Mouse (Mus musculus) right cerebral cortex, postnatal 4 days (tissue): ENCODE results near the gene Atp2b1.
A peak's percentile ranks its signal among the peaks of the same experiment; 100 is the strongest.

Source experiments
- DNase-seq: peaks from one replicate; pipeline ENCODE4 v3.0.0-alpha.2; 2022

Gene Atp2b1

GRCm38 (mm10) chr10:98913961-98914809 lies at the start of gene Atp2b1:
Gene Atp2b1, plus strand, starts transcription at chr10:98914406.
- DNase-seq, result peak; percentile 93

- no peak for DNase-seq
Measured at GRCm38 (mm10) chr10:98864851-98865250, 49.4 kb upstream of the Atp2b1 start.

- no peak for DNase-seq
Measured at GRCm38 (mm10) chr10:98866836-98867370, 47.3 kb upstream of the Atp2b1 start.

- DNase-seq, result no peak
Measured at GRCm38 (mm10) chr10:98868351-98868908, 45.8 kb upstream of the Atp2b1 start.

- no peak for DNase-seq
Measured at GRCm38 (mm10) chr10:98877855-98878254, 36.4 kb upstream of the Atp2b1 start.

GRCm38 (mm10) chr10:98878636-98879035 lies 35.6 kb upstream of the Atp2b1 start:
- DNase-seq, result no peak

- no peak for DNase-seq
Measured at GRCm38 (mm10) chr10:98880057-98880456, 34.1 kb upstream of the Atp2b1 start.

- DNase-seq, result no peak
Measured at GRCm38 (mm10) chr10:98880711-98881110, 33.5 kb upstream of the Atp2b1 start.

GRCm38 (mm10) chr10:98881492-98881891 lies 32.7 kb upstream of the Atp2b1 start:
- DNase-seq, result no peak

GRCm38 (mm10) chr10:98882587-98882986 lies 31.6 kb upstream of the Atp2b1 start:
- DNase-seq, result no peak

- DNase-seq, result no peak
Measured at GRCm38 (mm10) chr10:98884445-98884844, 29.8 kb upstream of the Atp2b1 start.

GRCm38 (mm10) chr10:98886770-98887271 lies 27.4 kb upstream of the Atp2b1 start:
- no peak for DNase-seq

- DNase-seq, result no peak
Measured at GRCm38 (mm10) chr10:98891361-98891760, 22.8 kb upstream of the Atp2b1 start.

GRCm38 (mm10) chr10:98897507-98897906 lies 16.7 kb upstream of the Atp2b1 start:
- no peak for DNase-seq

GRCm38 (mm10) chr10:98897913-98898748 lies 16.1 kb upstream of the Atp2b1 start:
- no peak for DNase-seq

GRCm38 (mm10) chr10:98901533-98901932 lies 12.7 kb upstream of the Atp2b1 start:
- no peak for DNase-seq

GRCm38 (mm10) chr10:98905987-98906386 lies 8.2 kb upstream of the Atp2b1 start:
- no peak for DNase-seq

- DNase-seq, result no peak
Measured at GRCm38 (mm10) chr10:98906941-98907549, 7.2 kb upstream of the Atp2b1 start.

GRCm38 (mm10) chr10:98913610-98913960 lies 621 bp upstream of the Atp2b1 start:
- no peak for DNase-seq

GRCm38 (mm10) chr10:98914810-98915241 lies 620 bp downstream of the Atp2b1 start:
- peak; percentile 81 for DNase-seq

- DNase-seq, result peak; percentile 60
Measured at GRCm38 (mm10) chr10:98915398-98915931, 1.3 kb downstream of the Atp2b1 start.
